Mouse (Mus musculus) thymus, adult 2 months (tissue): ENCODE data around the gene Gm28048.

Experiments used
- CTCF ChIP-seq: fragments of 200-500 bp; IDR thresholded peaks from 2 replicates; pipeline ENCODE4 v1.5.1; 2012; ENCODE audit warnings: mild to moderate bottlenecking, control low read depth, low read length, moderate library complexity, borderline replicate concordance; ENCODE audit not compliant: control insufficient read depth, poor library complexity, insufficient read depth; ENCODE audit errors: extremely low read depth
- POLR2A ChIP-seq: fragments of 200-500 bp; IDR thresholded peaks from 2 replicates; pipeline ENCODE4 v1.6.1; 2012; ENCODE audit warnings: mild to moderate bottlenecking, low read length, control low read depth, moderate library complexity; ENCODE audit not compliant: control insufficient read depth, poor library complexity, insufficient read depth; ENCODE audit errors: extremely low read depth

DNA sequence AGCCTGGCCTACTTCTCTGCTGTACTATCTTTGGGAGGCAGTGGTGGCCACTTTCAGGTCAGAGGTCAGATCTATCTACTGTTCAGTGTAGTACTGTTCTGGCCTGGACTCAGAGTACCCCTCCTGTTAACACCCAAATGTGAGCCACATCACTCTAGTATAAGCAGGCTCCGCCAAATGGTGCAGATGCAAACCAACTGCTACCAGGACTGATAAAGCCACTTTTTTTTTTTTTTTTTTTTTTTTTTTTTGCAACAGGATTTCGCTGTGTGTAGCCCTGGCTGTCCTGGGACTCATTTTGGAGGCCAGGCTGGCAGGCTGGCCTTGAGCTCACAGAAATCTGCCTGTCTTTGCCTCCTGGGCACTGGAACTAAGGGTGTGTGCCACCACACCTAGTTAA lies 42.9 kb downstream of the Gm28048 start:
- TF ChIP-seq POLR2A = no peak
- no peak for TF ChIP-seq CTCF
